Mouse (Mus musculus) Patski (cell line): ENCODE data around the gene Rrp8. TPM values are rescaled to one million over a fixed set of nuclear protein-coding genes. Genes with fewer than 3 reads are reported as not detected.

Experiments
- ATAC-seq: fragments of 100-300 bp; one replicate; pipeline ENCODE4 v1.8.0; 2021
- CTCF ChIA-PET: fragments of 350-600 bp; sonication (Branson Sonifier 250); formaldehyde crosslinking; loops from one replicate; lab custom pipeline; 2022; ENCODE audit warnings: inconsistent platforms; lab: Charles Lee
- POLR2A ChIA-PET: fragments of 350-600 bp; sonication (Branson Sonifier 250); formaldehyde crosslinking; loops from one replicate; lab custom pipeline; 2022; ENCODE audit warnings: antibody characterized with exemption, inconsistent platforms; lab: Charles Lee
- DNase-seq: peaks from one replicate; pipeline ENCODE4 v3.0.0-alpha.2; 2011; ENCODE audit warnings: low read depth, low spot score
- H3K27me3 ChIP-seq: fragments of 371-371 bp; one replicate; pipeline ENCODE4 v1.5.1; 2021
- CTCF ChIP-seq: fragments of 100-300 bp; IDR thresholded peaks from one replicate; pipeline ENCODE4 v1.5.1; 2021
- in situ Hi-C: fragments of 300-500 bp; cut with MboI; formaldehyde crosslinking; loops from 3 replicates; pipeline ENCODE4 v1.11.1; 2018; ENCODE audit warnings: low pct_unique_long_range_greater_than_20kb, mixed read lengths
- polyA plus RNA-seq: library from polyadenylated mRNA; unstranded; gene quantifications from one replicate; pipeline ENCODE4 v1.2.3, GENCODE M21; 2021

The Rrp8 gene
- polyA plus RNA-seq, 1 experiment from 2014 or later, result 34.0 TPM

DNA sequence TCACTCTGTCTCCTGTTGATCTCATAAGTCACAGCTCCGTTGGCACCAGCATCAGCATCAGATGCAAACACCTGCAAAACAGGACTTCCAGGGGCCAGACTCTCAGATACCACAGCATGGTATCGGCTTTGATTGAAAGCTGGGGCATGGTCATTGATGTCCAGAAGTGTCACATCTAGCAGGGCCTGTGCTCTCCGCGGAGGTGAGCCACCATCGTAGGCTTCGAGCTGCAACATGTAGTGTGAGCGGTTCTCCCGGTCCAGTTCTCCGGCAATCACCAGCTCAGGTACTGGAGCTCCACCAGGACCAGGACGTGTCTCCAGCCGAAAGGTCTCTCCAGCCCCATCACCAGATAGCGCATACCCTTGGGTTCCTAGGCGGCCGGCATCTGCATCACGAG is 35.1 kb upstream of the Rrp8 start:
- TF ChIP-seq CTCF, result no peak
- DNase-seq (no peak), ATAC-seq (no peak)
- H3K27me3 ChIP-seq, result no peaks in the 10 kb centered on the region
- POLR2A ChIA-PET, result no interaction called here
- CTCF ChIA-PET, result no interaction called here
- in situ Hi-C loops, result no loop called here

- no peak for TF ChIP-seq CTCF
- no peak for ATAC-seq
- in situ Hi-C loops, result no loop called here
- H3K27me3 ChIP-seq, result peaks cover 2% of the 10 kb centered on the region
- POLR2A ChIA-PET, result no interaction called here
- no peak for DNase-seq
- CTCF ChIA-PET, result no interaction called here
Observed at GRCm38 (mm10) chr7:105769959-105770358, 32.8 kb upstream of the Rrp8 start.

DNA sequence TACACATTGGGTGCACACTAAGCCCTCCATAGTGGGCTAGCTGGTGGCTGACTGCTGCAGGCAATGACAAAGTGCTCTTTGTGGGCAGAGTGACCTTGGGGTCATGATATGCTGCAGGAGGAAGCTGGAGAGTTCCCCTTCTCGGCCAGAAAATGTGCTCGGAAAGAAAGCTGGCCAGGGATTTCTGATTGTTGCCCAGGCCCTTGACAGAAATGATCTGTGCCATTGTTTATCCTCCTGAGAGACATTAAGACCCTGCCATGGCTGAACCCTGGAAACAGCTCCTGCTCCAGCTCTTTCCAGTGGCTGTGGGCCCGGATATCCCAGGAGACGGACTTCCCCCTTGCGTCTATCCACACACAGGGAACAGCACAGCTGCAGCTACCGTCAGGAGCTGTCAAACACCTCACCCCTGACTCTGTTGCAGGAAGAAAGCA is 30.6 kb upstream of the Rrp8 start:
- DNase-seq (no peak), ATAC-seq (no peak)
- in situ Hi-C loops, result no loop called here
- peaks cover 4% of the 10 kb centered on the region for H3K27me3 ChIP-seq
- CTCF ChIA-PET, result no interaction called here
- POLR2A ChIA-PET, result no interaction called here
- TF ChIP-seq CTCF, result no peak

GRCm38 (mm10) chr7:105764331-105764730 is 27.1 kb upstream of the Rrp8 start:
- TF ChIP-seq CTCF, result no peak
- H3K27me3 ChIP-seq, result peaks cover 18% of the 10 kb centered on the region
- ATAC-seq, result no peak
- no peak for DNase-seq
- ChIA-PET POLR2A (no interaction called here), CTCF (no interaction called here)
- in situ Hi-C loops, result no loop called here

- ChIA-PET POLR2A (no interaction called here), CTCF (no interaction called here)
- TF ChIP-seq CTCF, result no peak
- in situ Hi-C loops, result no loop called here
- DNase-seq, result no peak
- no peak for ATAC-seq
- H3K27me3 ChIP-seq, result peaks cover 34% of the 10 kb centered on the region
Observed at GRCm38 (mm10) chr7:105762517-105763270, 25.5 kb upstream of the Rrp8 start.

GRCm38 (mm10) chr7:105761813-105762484 is 24.8 kb upstream of the Rrp8 start:
- in situ Hi-C loops, result no loop called here
- no peak for DNase-seq
- no peak for TF ChIP-seq CTCF
- ChIA-PET POLR2A (no interaction called here), CTCF (interaction anchor here (1.5 kb wide), 1 partner anchor 11 kb away, joined by 3 read pairs; the partner anchor contains the start of gene Tpp1)
- peak; percentile 47 for ATAC-seq
- peaks cover 38% of the 10 kb centered on the region for H3K27me3 ChIP-seq

- ATAC-seq, result no peak
- POLR2A ChIA-PET, result interaction anchor here (1.1 kb wide), 1 partner anchor 55 kb away, joined by 3 read pairs; no protein-coding TSS in a partner anchor
- in situ Hi-C loops, result loop anchor here (5.0 kb wide), 1 partner anchor 54 kb away; no protein-coding TSS in a partner anchor
- CTCF ChIA-PET, result interaction anchor here (1.4 to 1.7 kb wide), 2 partner anchors 10 to 13 kb away, joined by 3 read pairs; partner anchors contain the start of gene Taf10
- peaks cover 30% of the 10 kb centered on the region for H3K27me3 ChIP-seq
- no peak for TF ChIP-seq CTCF
- no peak for DNase-seq
Observed at GRCm38 (mm10) chr7:105753281-105753680, 16.1 kb upstream of the Rrp8 start.

DNA sequence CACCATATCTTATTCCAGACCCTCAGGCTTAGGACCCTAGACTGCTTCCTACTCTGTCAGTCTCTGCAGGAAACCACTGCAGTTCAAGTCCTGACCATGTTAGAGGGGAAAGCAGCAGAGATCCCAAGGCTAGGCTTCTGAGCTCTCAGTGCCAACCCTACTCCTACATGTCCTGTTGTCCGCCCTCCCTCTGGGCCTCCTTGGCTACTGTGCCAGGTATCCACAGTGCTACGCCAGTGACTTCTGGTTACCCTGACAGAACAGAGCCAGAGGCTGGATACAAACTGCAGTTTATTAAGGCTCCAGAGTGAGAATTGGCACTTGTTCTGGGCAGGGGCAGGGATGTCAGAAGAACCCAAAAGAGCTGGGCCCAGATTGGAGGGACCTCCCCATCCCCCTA is 15.5 kb upstream of the Rrp8 start:
- CTCF ChIA-PET, result interaction anchor here (1.0 to 1.7 kb wide), 4 partner anchors 9 to 31 kb away, joined by 3 read pairs; partner anchors contain the start of genes Rrp8 and Taf10
- TF ChIP-seq CTCF, result no peak
- ATAC-seq (no peak), DNase-seq (no peak)
- POLR2A ChIA-PET, result interaction anchor here (1.1 kb wide), 1 partner anchor 55 kb away, joined by 3 read pairs; no protein-coding TSS in a partner anchor
- in situ Hi-C loops, result loop anchor here (5.0 kb wide), 1 partner anchor 55 kb away; no protein-coding TSS in a partner anchor
- H3K27me3 ChIP-seq, result peaks cover 24% of the 10 kb centered on the region

GRCm38 (mm10) chr7:105751491-105752433 is 14.6 kb upstream of the Rrp8 start, which contains the start of gene Tpp1:
Tpp1 (minus strand) TSS chr7:105752235.
- CTCF ChIA-PET, result interaction anchor here (0.6 to 1.7 kb wide), 6 partner anchors 9 to 32 kb away, joined by 3 read pairs; partner anchors contain the start of gene Rrp8

More at GRCm38 (mm10) chr7:105751491-105752433, 14.6 kb upstream of the Rrp8 start, which contains the start of gene Tpp1:
- POLR2A ChIA-PET, result interaction anchor here (1.3 kb wide), 1 partner anchor 13 kb away, joined by 4 read pairs; no protein-coding TSS in a partner anchor
- DNase-seq (peak; percentile 84), ATAC-seq (peak; percentile 84)
- TF ChIP-seq CTCF, result no peak
- in situ Hi-C loops, result loop anchor here (5.0 kb wide), 1 partner anchor 56 kb away; no protein-coding TSS in a partner anchor
- peaks cover 17% of the 10 kb centered on the region for H3K27me3 ChIP-seq
